Mouse (Mus musculus): ENCODE results near the gene Nek7.

GRCm38 (mm10) chr1:138628919-138629318 is 9.0 kb upstream of the Nek7 start:
- no peak for TF ChIP-seq CTCF (IDR thresholded peaks at IDR 0.05; ENCODE audit: borderline replicate concordance, insufficient read depth, low read length)
- TF ChIP-seq POLR2A (IDR thresholded peaks at IDR 0.05; ENCODE audit: low read depth, low read length) = no peak
